Mouse (Mus musculus): Measurements from ENCODE around the gene Bcat2. TPM values are rescaled to one million over a fixed set of nuclear protein-coding genes. Genes with fewer than 3 reads are reported as not detected.

Bcat2 gene
- polyA plus RNA-seq, 1 experiment, result 87.0 TPM

GRCm38 (mm10) chr7:45573954-45574353 is 4.0 kb downstream of the Bcat2 start:
- no peak overlapping the region for H3K27ac ChIP-seq (ENCODE audit: insufficient read depth, low read depth, low read length)
- H3K4me1 ChIP-seq (ENCODE audit: control insufficient read depth, insufficient read depth, low read length), result peaks cover 34% of the 10 kb centered on the region
- TF ChIP-seq POLR2A (IDR thresholded peaks at IDR 0.05; ENCODE audit: borderline replicate concordance, low read depth, low read length) (no peak), CTCF (IDR thresholded peaks at IDR 0.05; ENCODE audit: low read depth, low read length) (no peak)
- no peak overlapping the region for H3K4me3 ChIP-seq (ENCODE audit: insufficient read depth, low read length)

- Histone ChIP-seq H3K27ac (ENCODE audit: insufficient read depth, low read depth, low read length) (no peak overlapping the region), H3K4me1 (ENCODE audit: control insufficient read depth, insufficient read depth, low read length) (peaks cover 34% of the 10 kb centered on the region), H3K4me3 (ENCODE audit: insufficient read depth, low read length) (no peak overlapping the region)
- TF ChIP-seq CTCF (IDR thresholded peaks at IDR 0.05; ENCODE audit: low read depth, low read length) (no peak), POLR2A (IDR thresholded peaks at IDR 0.05; ENCODE audit: borderline replicate concordance, low read depth, low read length) (no peak)
These were observed 4.8 kb downstream of the Bcat2 start for GRCm38 (mm10) chr7:45574472-45575379.

GRCm38 (mm10) chr7:45585923-45586322 is 16.0 kb downstream of the Bcat2 start:
- TF ChIP-seq CTCF (IDR thresholded peaks at IDR 0.05; ENCODE audit: low read depth, low read length), result no peak
- TF ChIP-seq POLR2A (IDR thresholded peaks at IDR 0.05; ENCODE audit: borderline replicate concordance, low read depth, low read length), result no peak
- Histone ChIP-seq H3K4me3 (ENCODE audit: insufficient read depth, low read length) (no peak overlapping the region), H3K27ac (ENCODE audit: insufficient read depth, low read depth, low read length) (no peak overlapping the region)

GRCm38 (mm10) chr7:45587631-45588592 is 18.0 kb downstream of the Bcat2 start:
- Histone ChIP-seq H3K4me3 (ENCODE audit: insufficient read depth, low read length) (no peak overlapping the region), H3K27ac (ENCODE audit: insufficient read depth, low read depth, low read length) (no peak overlapping the region), H3K4me1 (ENCODE audit: control insufficient read depth, insufficient read depth, low read length) (peaks cover 26% of the 10 kb centered on the region)
- TF ChIP-seq POLR2A (IDR thresholded peaks at IDR 0.05; ENCODE audit: borderline replicate concordance, low read depth, low read length) (no peak), CTCF (IDR thresholded peaks at IDR 0.05; ENCODE audit: low read depth, low read length) (no peak)

More at GRCm38 (mm10) chr7:45585923-45586322, 16.0 kb downstream of the Bcat2 start:
- peaks cover 17% of the 10 kb centered on the region for H3K4me1 ChIP-seq (ENCODE audit: control insufficient read depth, insufficient read depth, low read length)

- no peak overlapping the region for H3K27ac ChIP-seq (ENCODE audit: insufficient read depth, low read depth, low read length)
- TF ChIP-seq POLR2A (IDR thresholded peaks at IDR 0.05; ENCODE audit: borderline replicate concordance, low read depth, low read length) (no peak), CTCF (IDR thresholded peaks at IDR 0.05; ENCODE audit: low read depth, low read length) (peak; percentile 64)
- H3K4me3 ChIP-seq (ENCODE audit: insufficient read depth, low read length), result peak overlapping the region; percentile 22; the same call in 1 of the 2 replicates
- H3K4me1 ChIP-seq (ENCODE audit: control insufficient read depth, insufficient read depth, low read length), result peaks cover 26% of the 10 kb centered on the region
These were observed 19.2 kb downstream of the Bcat2 start for GRCm38 (mm10) chr7:45589173-45589572.

- Histone ChIP-seq H3K4me3 (ENCODE audit: insufficient read depth, low read length) (no peak overlapping the region), H3K27ac (ENCODE audit: insufficient read depth, low read depth, low read length) (peak overlapping the region; percentile 61), H3K4me1 (ENCODE audit: control insufficient read depth, insufficient read depth, low read length) (peaks cover 26% of the 10 kb centered on the region)
- TF ChIP-seq CTCF (IDR thresholded peaks at IDR 0.05; ENCODE audit: low read depth, low read length) (no peak), POLR2A (IDR thresholded peaks at IDR 0.05; ENCODE audit: borderline replicate concordance, low read depth, low read length) (no peak)
These were observed 19.9 kb downstream of the Bcat2 start for GRCm38 (mm10) chr7:45589898-45590297.

GRCm38 (mm10) chr7:45590874-45591273 is 20.9 kb downstream of the Bcat2 start:
- TF ChIP-seq POLR2A (IDR thresholded peaks at IDR 0.05; ENCODE audit: borderline replicate concordance, low read depth, low read length) (no peak), CTCF (IDR thresholded peaks at IDR 0.05; ENCODE audit: low read depth, low read length) (no peak)
- Histone ChIP-seq H3K4me1 (ENCODE audit: control insufficient read depth, insufficient read depth, low read length) (peaks cover 26% of the 10 kb centered on the region), H3K27ac (ENCODE audit: insufficient read depth, low read depth, low read length) (peak overlapping the region; percentile 61), H3K4me3 (ENCODE audit: insufficient read depth, low read length) (no peak overlapping the region)

- no peak for TF ChIP-seq CTCF (IDR thresholded peaks at IDR 0.05; ENCODE audit: low read depth, low read length)
- TF ChIP-seq POLR2A (IDR thresholded peaks at IDR 0.05; ENCODE audit: borderline replicate concordance, low read depth, low read length), result no peak
- no peak overlapping the region for H3K4me3 ChIP-seq (ENCODE audit: insufficient read depth, low read length)
- peak overlapping the region; percentile 93 for H3K27ac ChIP-seq (ENCODE audit: insufficient read depth, low read depth, low read length)
- peaks cover 26% of the 10 kb centered on the region for H3K4me1 ChIP-seq (ENCODE audit: control insufficient read depth, insufficient read depth, low read length)
These were observed 21.9 kb downstream of the Bcat2 start for GRCm38 (mm10) chr7:45591880-45592279.

- Histone ChIP-seq H3K4me3 (ENCODE audit: insufficient read depth, low read length) (no peak overlapping the region), H3K27ac (ENCODE audit: insufficient read depth, low read depth, low read length) (no peak overlapping the region), H3K4me1 (ENCODE audit: control insufficient read depth, insufficient read depth, low read length) (peaks cover 26% of the 10 kb centered on the region)
- TF ChIP-seq CTCF (IDR thresholded peaks at IDR 0.05; ENCODE audit: low read depth, low read length), result peak; percentile 93
- TF ChIP-seq POLR2A (IDR thresholded peaks at IDR 0.05; ENCODE audit: borderline replicate concordance, low read depth, low read length), result no peak
These were observed 23.3 kb downstream of the Bcat2 start for GRCm38 (mm10) chr7:45593118-45593815.

All from bone marrow macrophage, adult 2 months (primary cell).